Mouse (Mus musculus): ENCODE measurements around the gene Dnase1l1. TPM values are rescaled to one million over a fixed set of nuclear protein-coding genes. Genes with fewer than 3 reads are reported as not detected.

Dnase1l1 gene
- total RNA-seq, 1 experiment from 2014 or later, result 9.8 TPM

DNA sequence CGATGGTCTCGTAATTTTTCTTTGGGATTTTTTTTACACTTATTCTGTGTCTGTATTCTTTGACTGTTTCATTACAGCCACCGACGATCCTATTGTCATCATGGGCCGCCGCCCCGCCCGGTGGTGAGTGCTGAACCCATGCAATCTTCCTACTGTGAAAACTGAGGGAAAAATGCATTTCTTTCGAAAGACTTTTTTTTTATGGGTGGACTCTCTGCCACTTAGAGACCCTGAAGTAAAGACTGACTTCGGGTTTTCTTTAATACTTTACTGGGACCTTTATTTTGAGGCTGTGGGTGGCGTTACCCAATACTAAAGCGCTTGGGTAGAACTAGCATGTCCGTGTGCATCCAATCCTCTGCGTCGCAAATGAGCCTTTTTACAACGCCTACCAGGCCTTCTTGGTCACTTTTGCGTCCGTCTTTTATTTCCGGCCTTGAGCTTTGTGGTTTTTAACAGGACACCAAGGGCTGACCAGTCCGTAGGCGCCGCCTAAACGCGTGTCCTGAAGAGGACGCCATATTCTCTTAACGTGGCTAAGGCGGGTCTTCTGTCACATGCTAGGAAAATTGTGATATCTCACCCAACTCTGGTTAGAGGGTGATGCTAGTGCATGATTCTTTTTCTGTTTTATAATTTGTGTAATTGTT is 11.1 kb downstream of the Dnase1l1 start:
- peak; percentile 4 for ATAC-seq (replicated peaks; ENCODE audit: low read depth, poor library complexity, severe bottlenecking)

DNA sequence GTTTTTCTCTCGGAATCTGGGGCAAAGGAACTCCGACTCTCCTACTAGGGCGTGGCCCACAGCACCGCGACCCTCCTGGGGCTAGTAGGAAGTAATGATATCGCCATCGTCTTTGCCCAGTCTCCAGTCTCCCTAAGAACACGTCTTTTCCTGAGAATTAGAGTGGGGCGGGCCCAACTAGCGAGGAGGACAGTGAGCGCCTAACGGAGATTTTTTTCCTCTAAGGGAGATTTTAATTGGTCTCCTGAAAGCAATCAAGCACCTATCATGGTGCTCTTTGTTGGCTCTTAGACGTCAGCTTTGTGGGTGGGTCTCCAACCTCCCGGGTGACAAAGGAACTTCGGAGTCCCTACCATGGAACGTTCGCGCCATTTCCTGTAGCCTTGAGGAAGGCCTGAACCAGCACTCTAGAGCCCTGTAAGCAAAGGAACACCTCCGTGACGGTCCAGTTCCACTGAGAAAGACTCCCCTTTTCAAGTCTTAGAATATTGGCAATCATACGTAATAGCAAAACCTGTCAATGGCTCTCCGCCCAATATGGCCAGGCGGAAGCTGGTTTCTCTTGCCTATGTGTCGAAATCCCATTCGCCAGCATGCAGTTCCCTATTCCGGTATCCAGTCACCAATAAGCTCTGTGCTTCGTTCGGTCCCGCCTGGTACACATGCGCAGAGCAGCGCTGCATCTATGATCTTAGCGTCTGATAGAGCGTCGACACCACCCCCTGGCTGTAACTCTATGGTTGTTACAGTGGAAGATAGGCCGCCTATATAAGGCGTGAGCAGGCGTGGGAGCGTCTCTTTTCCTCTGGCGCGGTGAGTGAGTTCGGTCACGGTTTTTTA is 11.9 kb downstream of the Dnase1l1 start, which contains the start of gene Rpl10:
Gene Rpl10 (plus strand): TSS at position 751 of the 840 bp plus-strand sequence.
- ATAC-seq (replicated peaks; ENCODE audit: low read depth, poor library complexity, severe bottlenecking), result peak; percentile 79

- peak; percentile 13 for ATAC-seq (replicated peaks; ENCODE audit: low read depth, poor library complexity, severe bottlenecking)
Observed at GRCm38 (mm10) chrX:74269736-74270061, 12.4 kb downstream of the Dnase1l1 start.

DNA sequence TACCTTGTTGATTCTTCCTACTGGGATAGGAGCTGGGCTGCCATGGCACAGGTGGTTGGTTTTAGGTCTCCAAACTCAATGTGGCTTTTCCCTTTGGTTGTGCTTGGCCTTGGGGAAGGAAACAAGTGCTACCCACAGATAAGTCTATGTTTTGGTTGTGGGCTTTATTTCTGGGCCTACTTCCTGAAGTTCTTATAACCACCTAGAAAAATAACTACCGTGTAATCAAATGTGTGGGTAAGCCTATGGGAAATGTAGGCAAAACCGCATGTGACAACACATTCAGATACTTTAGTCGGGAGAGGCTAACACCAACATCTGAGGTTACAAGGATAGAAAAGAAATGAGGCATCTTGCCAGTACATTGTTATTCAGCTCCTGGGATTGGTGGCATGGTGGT is 24.4 kb downstream of the Dnase1l1 start:
- 0 out of 2 replicates have a peak, but pooled peaks have one; percentile 15 for ATAC-seq (replicated peaks; ENCODE audit: low read depth, poor library complexity, severe bottlenecking)

- ATAC-seq (replicated peaks; ENCODE audit: low read depth, poor library complexity, severe bottlenecking), result no peak
Observed at GRCm38 (mm10) chrX:74254888-74255565, 27.1 kb downstream of the Dnase1l1 start.

GRCm38 (mm10) chrX:74254153-74254887 is 27.8 kb downstream of the Dnase1l1 start, which contains the start of gene Emd:
Gene Emd (plus strand): TSS chrX:74254687.
- ATAC-seq (replicated peaks; ENCODE audit: low read depth, poor library complexity, severe bottlenecking), result peak; percentile 94

DNA sequence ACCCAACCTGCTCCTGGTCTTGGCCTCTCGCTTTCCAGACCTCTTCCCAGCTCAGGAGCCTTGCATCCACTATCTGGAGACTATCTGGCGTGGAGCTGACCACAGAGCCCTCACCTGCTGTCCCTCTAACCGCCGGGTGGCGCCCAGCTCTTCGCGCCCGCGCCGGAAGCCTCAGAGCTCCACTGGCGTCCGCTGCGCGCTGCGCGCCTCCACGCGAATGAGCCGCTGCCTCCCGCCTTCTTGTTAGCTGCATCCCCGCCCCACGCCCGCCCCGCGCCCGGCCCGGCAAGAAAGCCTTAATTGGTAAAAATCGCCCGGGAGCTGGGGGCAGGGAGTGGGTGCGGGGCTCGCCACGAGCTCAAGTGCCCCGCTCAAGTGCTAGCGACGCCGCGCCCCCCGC is 32.5 kb downstream of the Dnase1l1 start, which contains the start of gene Flna:
Gene Flna (minus strand): TSS at position 206 of the 400 bp plus-strand sequence.
- ATAC-seq (replicated peaks; ENCODE audit: low read depth, poor library complexity, severe bottlenecking), result no peak

DNA sequence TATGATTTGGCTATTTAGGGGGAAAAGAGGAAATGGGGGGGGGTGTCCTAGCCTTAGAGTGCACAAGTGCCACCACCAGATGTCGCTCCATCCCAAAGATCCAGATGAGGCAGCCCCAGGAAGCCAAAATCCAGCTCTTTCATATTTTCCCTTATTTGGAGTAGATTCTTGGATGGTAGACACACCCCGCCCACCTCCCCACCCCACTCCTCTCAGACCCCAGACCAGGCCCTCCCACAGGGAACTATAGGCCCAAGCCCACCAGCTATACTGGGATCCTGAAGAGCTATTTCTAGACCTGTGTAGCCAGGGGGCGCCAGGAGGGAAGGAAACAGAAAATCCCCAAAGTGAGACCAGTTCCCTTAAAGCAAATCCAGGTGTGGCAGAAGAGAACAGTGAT is 33.5 kb downstream of the Dnase1l1 start:
- ATAC-seq (replicated peaks; ENCODE audit: low read depth, poor library complexity, severe bottlenecking), result no peak

DNA sequence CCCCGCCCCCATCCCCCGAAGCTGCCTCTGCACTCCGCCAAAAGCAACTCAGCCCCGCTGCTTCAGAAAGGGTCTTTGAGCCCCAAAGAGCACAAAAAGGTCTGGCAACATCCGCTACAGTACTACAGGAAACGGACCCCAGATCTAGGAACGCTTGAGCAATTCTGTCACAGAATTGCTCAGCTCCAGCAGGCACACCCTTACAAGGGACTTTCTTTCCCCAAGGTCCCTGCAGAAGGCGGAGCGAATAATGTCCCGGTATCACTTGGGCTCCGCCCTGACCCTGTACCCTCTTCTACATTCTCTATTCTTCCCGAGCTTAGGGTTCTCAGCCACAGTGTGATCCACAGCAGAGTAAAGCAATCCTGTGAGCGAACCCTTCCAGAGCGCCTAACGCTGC is 35.4 kb downstream of the Dnase1l1 start:
- no peak for ATAC-seq (replicated peaks; ENCODE audit: low read depth, poor library complexity, severe bottlenecking)

GRCm38 (mm10) chrX:74246213-74246681 is 35.9 kb downstream of the Dnase1l1 start:
- ATAC-seq (replicated peaks; ENCODE audit: low read depth, poor library complexity, severe bottlenecking), result peak; percentile 63

- ATAC-seq (replicated peaks; ENCODE audit: low read depth, poor library complexity, severe bottlenecking), result peak; percentile 35
Observed at GRCm38 (mm10) chrX:74245687-74246086, 36.5 kb downstream of the Dnase1l1 start.

DNA sequence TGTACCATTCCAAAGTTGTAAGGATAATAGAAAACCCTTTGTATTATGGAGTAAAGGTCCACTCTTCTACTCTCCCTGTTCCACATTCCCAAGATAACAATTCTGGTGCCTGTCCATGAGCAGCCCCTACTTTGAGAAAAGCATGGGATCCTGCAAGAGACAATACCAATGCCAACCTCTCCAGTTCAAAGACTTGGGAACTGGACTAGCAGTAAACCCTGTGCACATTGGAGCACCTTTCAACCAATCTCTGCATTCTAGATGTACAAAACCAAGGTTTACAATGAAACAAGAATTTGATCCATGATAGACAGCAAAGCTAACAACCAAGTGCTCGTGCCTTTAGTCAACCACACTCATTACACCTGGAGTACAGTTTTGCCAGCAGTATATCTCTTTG is 37.0 kb downstream of the Dnase1l1 start:
- no peak for ATAC-seq (replicated peaks; ENCODE audit: low read depth, poor library complexity, severe bottlenecking)

GRCm38 (mm10) chrX:74244614-74245083 is 37.5 kb downstream of the Dnase1l1 start:
- peak; percentile 26 for ATAC-seq (replicated peaks; ENCODE audit: low read depth, poor library complexity, severe bottlenecking)

- ATAC-seq (replicated peaks; ENCODE audit: low read depth, poor library complexity, severe bottlenecking), result peak; percentile 63
Observed at GRCm38 (mm10) chrX:74243807-74244206, 38.3 kb downstream of the Dnase1l1 start.

DNA sequence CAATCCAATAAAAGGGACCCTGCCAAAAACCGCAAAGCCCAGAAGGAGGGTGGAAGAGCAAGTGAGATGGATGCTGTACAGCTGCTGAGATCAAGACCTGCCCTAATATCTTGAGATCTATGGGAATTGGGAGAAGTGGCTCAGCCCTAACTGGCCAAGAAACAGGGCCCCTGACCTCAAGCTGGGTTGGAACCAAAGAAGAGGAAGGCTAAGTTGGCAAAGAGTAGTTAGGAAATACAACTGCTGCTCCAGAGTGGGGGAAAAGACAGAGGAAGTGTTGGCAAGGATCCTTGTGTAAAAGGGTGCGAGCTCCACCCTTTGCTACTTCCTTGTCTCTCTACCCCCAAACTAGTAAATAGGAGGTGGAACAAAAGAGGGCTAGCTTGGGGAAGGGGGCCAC is 38.7 kb downstream of the Dnase1l1 start:
- ATAC-seq (replicated peaks; ENCODE audit: low read depth, poor library complexity, severe bottlenecking), result no peak; the same call in 1 of the 2 replicates

DNA sequence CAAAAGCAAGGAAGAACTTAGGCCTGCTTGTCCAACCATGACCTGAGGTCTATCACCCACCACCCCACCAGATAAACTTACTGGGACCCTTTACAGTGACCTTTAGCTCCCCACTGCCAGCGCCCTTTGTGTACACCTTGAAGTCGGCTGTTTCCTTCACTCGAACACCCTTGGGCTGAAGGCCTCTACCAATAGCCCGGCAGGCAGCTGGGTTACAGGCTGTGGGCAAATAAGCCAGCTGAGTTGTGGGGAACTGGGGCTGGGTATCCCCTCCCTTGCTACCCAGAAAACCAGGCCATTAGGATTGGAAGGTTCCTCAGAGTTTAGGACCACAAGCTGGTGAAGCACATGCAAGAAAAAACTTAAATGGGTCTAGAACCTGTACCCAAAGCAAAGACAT is 41.8 kb downstream of the Dnase1l1 start:
- no peak for ATAC-seq (replicated peaks; ENCODE audit: low read depth, poor library complexity, severe bottlenecking)

DNA sequence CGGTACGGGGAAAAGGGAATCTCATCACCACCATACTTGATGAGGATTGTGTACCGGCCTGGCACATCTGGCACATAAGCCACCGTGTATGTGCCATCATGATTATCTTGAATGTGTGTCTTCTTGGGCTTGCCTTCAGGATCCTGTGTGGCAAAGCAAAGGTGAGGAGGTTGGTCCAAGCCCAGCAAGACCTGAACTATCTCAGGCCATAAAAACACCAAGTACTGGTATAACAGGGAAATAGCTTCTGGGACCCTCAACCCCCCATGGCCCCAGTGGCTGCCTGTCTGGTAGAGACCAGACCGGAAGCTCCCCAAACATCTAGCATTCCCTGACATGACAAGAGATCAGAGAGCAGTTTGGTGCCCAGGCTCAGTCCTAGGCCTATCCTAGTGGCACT is 48.9 kb downstream of the Dnase1l1 start:
- ATAC-seq (replicated peaks; ENCODE audit: low read depth, poor library complexity, severe bottlenecking), result no peak

- no peak for ATAC-seq (replicated peaks; ENCODE audit: low read depth, poor library complexity, severe bottlenecking)
Observed at GRCm38 (mm10) chrX:74230038-74230437, 52.1 kb downstream of the Dnase1l1 start.
